Mouse (Mus musculus) liver, adult 2 months (tissue): ENCODE data around the gene Fam219a. TPM values are rescaled to one million over a fixed set of nuclear protein-coding genes. Genes with fewer than 3 reads are reported as not detected.

Experiments used
- DNase-seq: peaks from one replicate; pipeline ENCODE4 v3.0.0-alpha.2; 2011; ENCODE audit warnings: low read depth, low spot score; ENCODE audit errors: extremely low read depth
- H3K27ac ChIP-seq: fragments of 200-500 bp; replicated peaks from 2 replicates; pipeline ENCODE4 v1.5.1; 2012; ENCODE audit warnings: low read depth, mild to moderate bottlenecking, control low read depth, inconsistent platforms, low read length; ENCODE audit not compliant: insufficient read depth
- H3K27me3 ChIP-seq: fragments of 200-500 bp; 2 replicates; pipeline ENCODE4 v1.6.1; 2012; ENCODE audit warnings: mild to moderate bottlenecking, moderate library complexity, low read length, inconsistent platforms; ENCODE audit not compliant: control insufficient read depth, insufficient read depth
- H3K36me3 ChIP-seq: fragments of 200-500 bp; 2 replicates; pipeline ENCODE4 v1.6.1; 2012; ENCODE audit warnings: low read length, inconsistent platforms; ENCODE audit not compliant: control insufficient read depth, insufficient read depth
- H3K4me1 ChIP-seq: fragments of 200-500 bp; 2 replicates; pipeline ENCODE4 v1.6.1; 2011; ENCODE audit warnings: low read length; ENCODE audit not compliant: control insufficient read depth, insufficient read depth
- H3K4me3 ChIP-seq: fragments of 200-500 bp; 2 replicates; pipeline ENCODE4 v1.5.1; 2011; ENCODE audit warnings: low read depth, mild to moderate bottlenecking, control low read depth, low read length, moderate library complexity; ENCODE audit not compliant: insufficient read depth
- H3K79me2 ChIP-seq: fragments of 200-500 bp; 2 replicates; pipeline ENCODE4 v1.6.1; 2012; ENCODE audit warnings: inconsistent platforms, mild to moderate bottlenecking, low read length, moderate library complexity; ENCODE audit not compliant: control insufficient read depth, insufficient read depth
- H3K9ac ChIP-seq: fragments of 200-500 bp; 2 replicates; pipeline ENCODE4 v1.6.1; 2012; ENCODE audit warnings: low read depth, mild to moderate bottlenecking, control low read depth, inconsistent platforms, low read length
- CTCF ChIP-seq: fragments of 200-500 bp; IDR thresholded peaks from 2 replicates; pipeline ENCODE4 v1.5.1; 2011; ENCODE audit warnings: low read depth, low read length, control low read depth
- POLR2A ChIP-seq: fragments of 200-500 bp; IDR thresholded peaks from 2 replicates; pipeline ENCODE4 v1.6.1; 2011; ENCODE audit warnings: low read length, control low read depth; ENCODE audit not compliant: insufficient read depth; ENCODE audit errors: extremely low read depth
- WGBS: fragments of 180-500 bp; shearing (Covaris S2); methylation state at CpG from one replicate; pipeline ENCODE4 v1.1.7; 2018; 5-methylcytosine and 5-hydroxymethylcytosine counted together
- polyA plus RNA-seq: library from polyadenylated mRNA; depleted of rRNA; stranded (reverse); fragments of >200 nt; gene quantifications from 2 replicates; pipeline ENCODE4 v1.2.3, GENCODE M21; 2012
- total RNA-seq: library from RNA; depleted of rRNA; stranded (reverse); fragments of >200 nt; gene quantifications from 2 replicates; pipeline ENCODE4 v1.2.3, GENCODE M21; 2014

Fam219a gene
- total and polyA plus RNA-seq, 2 experiments: 1.5 to 6.5 TPM

DNA sequence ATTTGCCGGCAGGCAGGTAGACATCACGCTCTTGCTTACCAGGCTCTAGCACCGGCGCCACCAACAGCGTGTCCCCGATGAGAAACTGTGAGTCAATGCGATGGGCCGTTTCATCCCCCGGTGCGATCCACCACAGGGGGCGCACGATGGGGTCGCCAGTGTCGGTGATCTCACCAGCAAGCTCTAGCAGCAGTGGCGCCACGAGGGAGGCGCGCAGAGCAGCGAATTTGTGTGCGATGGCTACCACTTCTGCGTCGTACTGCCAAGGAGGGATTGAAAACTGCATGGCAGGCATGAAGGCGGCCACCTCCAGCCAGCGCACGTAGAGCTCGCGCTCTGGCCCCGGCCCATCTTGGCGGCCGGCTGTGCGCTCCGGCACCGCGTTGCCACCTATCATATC lies 71.8 kb downstream of the Fam219a start:
- peaks cover 23% of the 10 kb centered on the region for H3K79me2 ChIP-seq
- no peaks in the 10 kb centered on the region for H3K27me3 ChIP-seq
- no peak for DNase-seq
- H3K36me3 ChIP-seq: peaks cover 9% of the 10 kb centered on the region; the same call in 1 of the 2 replicates
- WGBS: 65% methylated on average over 34 of the region's 34 CpGs
- H3K4me3 ChIP-seq: no peak overlapping the region
- H3K27ac ChIP-seq: peak overlapping the region; percentile 43; the same call in 1 of the 2 replicates
- H3K4me1 ChIP-seq: peaks cover 51% of the 10 kb centered on the region
- TF ChIP-seq CTCF: no peak
- TF ChIP-seq POLR2A: no peak
- H3K9ac ChIP-seq: no peak overlapping the region; the same call in 1 of the 2 replicates

- H3K4me1 ChIP-seq: peaks cover 51% of the 10 kb centered on the region
- peaks cover 9% of the 10 kb centered on the region; the same call in 1 of the 2 replicates for H3K36me3 ChIP-seq
- peak overlapping the region; percentile 64 for H3K27ac ChIP-seq
- peak; percentile 84 for DNase-seq
- no peak for TF ChIP-seq CTCF
- no peak for TF ChIP-seq POLR2A
- H3K27me3 ChIP-seq: no peaks in the 10 kb centered on the region
- H3K79me2 ChIP-seq: peaks cover 21% of the 10 kb centered on the region
- WGBS: 57% methylated on average over 5 of the region's 5 CpGs
- no peak overlapping the region for H3K4me3 ChIP-seq
- no peak overlapping the region; the same call in 1 of the 2 replicates for H3K9ac ChIP-seq
These were observed 72.3 kb downstream of the Fam219a start for GRCm38 (mm10) chr4:41497046-41497445.

DNA sequence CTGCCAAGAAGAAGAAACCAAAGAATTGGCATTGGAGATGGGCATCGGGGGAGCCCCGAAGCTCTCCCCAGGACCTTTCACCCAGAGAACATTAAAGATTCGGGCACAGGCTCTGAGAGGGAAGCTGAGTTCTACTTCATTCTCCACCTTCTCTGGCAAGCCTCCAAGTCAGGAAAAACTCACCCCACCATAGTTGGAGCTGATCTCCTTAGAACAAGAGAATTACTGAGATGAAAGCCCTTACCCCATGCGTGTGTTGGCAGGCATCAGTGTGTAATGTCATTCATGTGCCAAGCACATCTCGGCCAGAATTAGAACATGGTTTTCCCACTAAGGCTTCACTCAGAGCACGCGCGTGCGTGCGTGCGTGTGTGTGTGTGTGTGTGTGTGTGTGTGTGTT lies 73.5 kb downstream of the Fam219a start:
- 32% methylated on average over 11 of the region's 11 CpGs for WGBS
- Histone ChIP-seq H3K9ac (no peak overlapping the region), H3K27me3 (no peaks in the 10 kb centered on the region), H3K27ac (peak overlapping the region; percentile 64), H3K4me3 (no peak overlapping the region), H3K36me3 (peaks cover 9% of the 10 kb centered on the region; the same call in 1 of the 2 replicates), H3K79me2 (peaks cover 21% of the 10 kb centered on the region), H3K4me1 (peaks cover 44% of the 10 kb centered on the region)
- peak; percentile 73 for DNase-seq
- no peak for TF ChIP-seq POLR2A
- no peak for TF ChIP-seq CTCF

DNA sequence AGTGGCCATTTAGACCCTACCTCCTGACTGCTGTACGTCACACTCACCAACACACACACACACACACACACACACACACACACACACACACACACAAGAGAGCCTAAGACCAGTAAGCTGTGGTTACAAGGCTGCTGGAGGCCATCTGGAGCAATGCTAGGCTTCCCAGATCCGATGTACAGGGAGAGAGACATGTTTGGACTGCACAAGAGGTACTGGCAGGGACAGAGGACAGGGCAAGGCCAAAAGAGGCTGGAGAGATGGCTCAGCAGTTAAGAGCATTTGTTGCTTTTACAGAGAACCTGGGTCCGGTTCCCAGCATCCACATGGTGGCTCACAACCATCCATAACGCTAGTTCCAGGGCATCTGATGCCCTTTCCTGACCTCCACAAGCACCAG lies 74.3 kb downstream of the Fam219a start:
- peaks cover 21% of the 10 kb centered on the region for H3K79me2 ChIP-seq
- TF ChIP-seq CTCF: no peak
- TF ChIP-seq POLR2A: no peak
- 58% methylated on average over 4 of the region's 4 CpGs for WGBS
- H3K4me1 ChIP-seq: peaks cover 38% of the 10 kb centered on the region
- H3K36me3 ChIP-seq: peaks cover 9% of the 10 kb centered on the region; the same call in 1 of the 2 replicates
- H3K27ac ChIP-seq: peak overlapping the region; percentile 75
- H3K27me3 ChIP-seq: no peaks in the 10 kb centered on the region
- no peak overlapping the region for H3K4me3 ChIP-seq
- DNase-seq: peak; percentile 65
- H3K9ac ChIP-seq: no peak overlapping the region

GRCm38 (mm10) chr4:41494378-41494777 lies 75.0 kb downstream of the Fam219a start:
- no peak overlapping the region for H3K4me3 ChIP-seq
- peak overlapping the region; percentile 87 for H3K27ac ChIP-seq
- WGBS: 14% methylated on average over 3 of the region's 3 CpGs
- peaks cover 35% of the 10 kb centered on the region for H3K4me1 ChIP-seq
- H3K27me3 ChIP-seq: no peaks in the 10 kb centered on the region
- TF ChIP-seq CTCF (no peak), POLR2A (no peak)
- H3K36me3 ChIP-seq: peaks cover 9% of the 10 kb centered on the region; the same call in 1 of the 2 replicates
- peak; percentile 95 for DNase-seq
- no peak overlapping the region for H3K9ac ChIP-seq
- peaks cover 19% of the 10 kb centered on the region for H3K79me2 ChIP-seq

DNA sequence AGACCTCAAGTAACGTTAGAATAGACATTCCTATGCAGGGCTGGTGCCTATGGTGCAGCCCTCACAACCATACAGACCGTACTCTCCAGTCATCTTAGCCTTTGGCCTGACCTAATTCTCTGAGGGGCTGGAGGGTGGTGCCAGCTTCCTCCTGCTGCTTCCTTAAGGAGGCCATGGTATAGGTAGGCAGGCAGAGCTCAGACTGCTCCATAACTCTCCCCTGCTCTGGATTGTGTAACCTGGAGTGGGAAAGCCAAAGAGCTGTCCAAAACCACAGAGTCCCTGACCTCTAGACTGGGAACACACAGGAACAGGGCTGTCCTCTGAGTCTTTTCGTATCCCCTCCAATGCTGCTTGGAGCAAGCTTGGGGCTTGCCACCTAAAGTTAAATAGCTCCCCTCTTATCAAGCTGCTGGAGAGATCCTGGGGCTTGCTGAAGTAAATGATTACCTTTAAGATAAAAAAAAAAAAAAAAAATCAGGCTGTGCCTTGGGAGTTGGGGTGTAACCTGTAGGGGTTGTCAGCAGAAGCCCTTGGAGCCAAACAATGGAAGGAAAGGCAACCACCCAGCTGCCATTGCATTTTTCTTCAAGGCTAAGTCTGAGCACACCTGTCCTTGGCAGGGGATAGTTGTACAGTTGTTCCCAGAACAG lies 75.7 kb downstream of the Fam219a start:
- peaks cover 3% of the 10 kb centered on the region; the same call in 1 of the 2 replicates for H3K36me3 ChIP-seq
- peaks cover 35% of the 10 kb centered on the region for H3K4me1 ChIP-seq
- TF ChIP-seq CTCF (no peak), POLR2A (no peak)
- peak; percentile 93 for DNase-seq
- no peak overlapping the region for H3K9ac ChIP-seq
- no peak overlapping the region for H3K4me3 ChIP-seq
- WGBS: 45% methylated on average over 3 of the region's 3 CpGs
- H3K27me3 ChIP-seq: no peaks in the 10 kb centered on the region
- H3K27ac ChIP-seq: peak overlapping the region; percentile 87
- peaks cover 11% of the 10 kb centered on the region; the same call in 1 of the 2 replicates for H3K79me2 ChIP-seq
